Mouse (Mus musculus) layer of hippocampus, adult 2 months (tissue): Measurements from ENCODE around the gene Galr3. TPM values are rescaled to one million over a fixed set of nuclear protein-coding genes. Genes with fewer than 3 reads are reported as not detected.

Experiments used
- DNase-seq, 2 experiments: peaks; one replicate each; pipeline ENCODE4 v3.0.0; 2022; ENCODE audit warnings: low spot score in 2 of 2
- H3K27ac ChIP-seq: fragments of 200-600 bp; 2 replicates; pipeline ENCODE4 v1.8.1; 2022
- H3K4me3 ChIP-seq: fragments of 200-600 bp; 2 replicates; pipeline ENCODE4 v1.8.1; 2022; ENCODE audit warnings: mild to moderate bottlenecking
- CTCF ChIP-seq: fragments of 200-600 bp; conservative IDR thresholded peaks from 2 replicates; pipeline ENCODE4 v1.8.1; 2022; ENCODE audit warnings: antibody characterized with exemption, mild to moderate bottlenecking, moderate library complexity
- total RNA-seq, 2 experiments: library from RNA; stranded (reverse); gene quantifications; 2 replicates each; pipeline ENCODE4 v1.2.3; 2021

The Galr3 gene
- total RNA-seq, 2 experiments from 2014 or later: 0.39 TPM; not detected in 1

- H3K27ac ChIP-seq: no peak overlapping the region
- TF ChIP-seq CTCF: no peak
- DNase-seq: no peak
- H3K4me3 ChIP-seq: no peak overlapping the region
Measured at GRCm38 (mm10) chr15:79009734-79010133, 32.0 kb upstream of the Galr3 start.

DNA sequence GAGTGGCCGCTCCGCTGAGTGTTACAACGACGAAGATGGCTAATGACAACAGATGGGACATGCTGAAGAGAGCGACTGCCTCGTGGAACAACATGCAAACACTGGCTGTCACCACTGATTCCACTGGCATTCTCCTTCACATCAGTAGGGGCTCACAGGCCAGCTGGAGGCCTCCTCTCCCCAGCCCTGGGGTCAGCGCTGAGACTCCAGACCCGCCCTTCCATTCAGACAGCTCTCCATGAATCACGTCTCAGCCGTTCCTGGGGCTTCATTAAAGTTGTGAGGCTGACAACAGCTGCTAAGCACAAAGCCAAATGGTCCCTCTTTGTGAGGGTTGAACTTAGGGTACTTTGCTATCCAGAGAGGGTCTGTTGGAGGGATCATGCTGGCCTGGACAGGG is 30.1 kb upstream of the Galr3 start:
- DNase-seq: no peak
- Histone ChIP-seq H3K4me3 (no peak overlapping the region), H3K27ac (no peak overlapping the region)
- TF ChIP-seq CTCF: no peak

DNA sequence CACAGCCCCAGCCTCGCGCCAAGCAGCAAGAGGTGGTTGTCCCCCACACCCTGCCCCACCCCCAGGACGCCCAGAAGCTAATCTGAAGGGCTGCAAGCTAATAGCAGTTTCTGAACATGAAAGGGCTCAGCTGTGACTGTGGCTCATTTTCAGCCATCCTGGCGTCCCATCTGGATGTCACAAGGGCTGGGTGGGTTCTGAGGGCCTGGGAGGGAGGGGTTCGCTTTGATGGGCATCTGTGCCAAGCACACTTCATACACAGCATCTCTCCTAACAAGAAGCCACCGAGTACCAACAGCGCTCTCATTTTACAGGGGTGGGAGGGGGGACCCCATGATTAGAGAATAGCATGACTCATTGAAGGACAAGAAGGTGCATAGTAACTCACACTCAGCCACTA is 28.3 kb upstream of the Galr3 start:
- no peak for TF ChIP-seq CTCF
- Histone ChIP-seq H3K27ac (no peak overlapping the region), H3K4me3 (no peak overlapping the region)
- no peak for DNase-seq

GRCm38 (mm10) chr15:79018191-79018590 is 23.5 kb upstream of the Galr3 start:
- no peak overlapping the region for H3K4me3 ChIP-seq
- no peak for DNase-seq
- TF ChIP-seq CTCF: no peak
- H3K27ac ChIP-seq: no peak overlapping the region

- peak; percentile 50 for TF ChIP-seq CTCF
- DNase-seq: no peak
- no peak overlapping the region for H3K4me3 ChIP-seq
- no peak overlapping the region for H3K27ac ChIP-seq
Measured at GRCm38 (mm10) chr15:79018886-79019285, 22.8 kb upstream of the Galr3 start.

DNA sequence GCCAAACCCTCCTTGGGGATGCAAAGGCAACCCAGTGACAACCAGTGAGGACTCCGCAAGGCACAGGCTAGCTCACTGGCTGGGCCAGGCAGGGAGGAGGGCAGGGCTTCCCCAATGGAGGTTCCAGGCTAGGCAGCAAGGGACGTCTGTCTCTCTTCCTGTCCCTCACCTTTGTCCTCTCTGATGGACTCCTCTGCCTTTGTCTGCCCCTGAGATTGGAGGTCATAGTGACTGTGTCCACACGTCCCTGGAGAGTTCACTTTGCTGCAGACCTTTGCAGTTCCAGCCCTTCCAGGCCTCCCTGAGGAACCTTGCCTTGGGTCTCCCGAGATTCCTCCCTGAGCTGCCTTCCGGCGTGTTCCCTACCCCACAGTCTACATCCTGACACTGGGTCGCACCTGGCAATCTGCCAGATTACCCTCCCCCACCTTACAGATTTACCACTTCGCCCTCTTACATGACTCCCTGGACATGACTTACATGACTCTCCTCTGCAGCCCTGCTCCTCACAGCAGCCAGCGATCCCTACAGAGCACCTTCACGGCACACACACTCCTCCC is 18.9 kb upstream of the Galr3 start:
- TF ChIP-seq CTCF: no peak
- Histone ChIP-seq H3K27ac (no peak overlapping the region), H3K4me3 (no peak overlapping the region)
- DNase-seq: no peak

DNA sequence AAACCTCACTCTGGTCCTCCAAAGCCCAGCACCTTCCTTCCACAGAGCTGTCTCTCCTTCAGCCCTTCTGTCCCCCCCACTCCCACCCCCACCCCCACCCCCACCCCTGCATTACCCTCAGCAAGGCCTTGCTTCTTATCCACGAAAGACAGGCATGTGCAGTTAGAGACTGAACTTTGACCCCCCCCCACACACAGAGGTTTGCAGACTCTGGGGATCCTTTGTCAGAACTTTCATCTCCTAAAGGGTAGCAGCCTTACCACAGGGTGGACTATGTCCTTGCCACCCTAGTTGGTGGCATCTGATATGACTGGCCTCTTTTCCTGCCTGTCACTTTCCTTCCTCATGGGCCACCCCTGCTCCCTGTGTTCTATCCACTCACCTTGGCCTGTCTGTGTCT is 18.3 kb upstream of the Galr3 start:
- no peak for DNase-seq
- Histone ChIP-seq H3K4me3 (no peak overlapping the region), H3K27ac (no peak overlapping the region)
- TF ChIP-seq CTCF: no peak

DNA sequence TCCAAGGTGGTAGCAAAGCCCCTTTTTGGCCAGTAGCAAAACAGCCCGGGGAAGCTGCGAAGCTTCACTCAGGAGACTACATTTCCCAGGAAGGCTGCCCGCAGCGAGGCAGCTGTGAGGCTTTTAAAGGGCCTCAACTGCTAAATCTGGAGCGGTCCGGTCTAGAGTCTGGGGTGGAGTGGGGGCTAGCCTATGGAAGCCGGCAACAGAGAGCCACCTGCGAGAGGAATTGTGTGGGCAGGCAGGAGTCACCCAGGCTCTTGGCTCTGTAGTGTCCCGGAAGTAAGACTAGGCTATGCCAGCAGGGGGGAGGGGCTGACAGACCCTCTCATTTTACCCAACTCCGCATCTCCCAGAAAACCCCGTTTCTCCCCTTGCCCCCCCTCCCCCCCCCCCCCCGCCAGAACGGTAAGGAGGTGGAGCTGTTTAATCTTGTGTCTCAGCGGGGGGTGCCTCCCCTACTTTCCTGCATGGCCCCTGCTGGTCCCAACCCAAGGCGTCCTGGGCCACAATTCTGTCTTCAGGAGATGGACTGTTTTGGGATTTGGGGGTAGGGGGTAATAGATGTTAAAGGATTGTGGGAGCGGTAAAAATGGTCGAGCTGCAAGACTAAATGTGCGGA is 15.9 kb upstream of the Galr3 start:
- peak overlapping the region; percentile 55; the same call in 1 of the 2 replicates for H3K27ac ChIP-seq
- H3K4me3 ChIP-seq: peak overlapping the region; percentile 42
- no peak for DNase-seq
- no peak for TF ChIP-seq CTCF

- no peak for DNase-seq
- Histone ChIP-seq H3K27ac (peak overlapping the region; percentile 99; the same call in 1 of the 2 replicates), H3K4me3 (no peak overlapping the region)
- no peak for TF ChIP-seq CTCF
Measured at GRCm38 (mm10) chr15:79026511-79027290, 15.0 kb upstream of the Galr3 start.

DNA sequence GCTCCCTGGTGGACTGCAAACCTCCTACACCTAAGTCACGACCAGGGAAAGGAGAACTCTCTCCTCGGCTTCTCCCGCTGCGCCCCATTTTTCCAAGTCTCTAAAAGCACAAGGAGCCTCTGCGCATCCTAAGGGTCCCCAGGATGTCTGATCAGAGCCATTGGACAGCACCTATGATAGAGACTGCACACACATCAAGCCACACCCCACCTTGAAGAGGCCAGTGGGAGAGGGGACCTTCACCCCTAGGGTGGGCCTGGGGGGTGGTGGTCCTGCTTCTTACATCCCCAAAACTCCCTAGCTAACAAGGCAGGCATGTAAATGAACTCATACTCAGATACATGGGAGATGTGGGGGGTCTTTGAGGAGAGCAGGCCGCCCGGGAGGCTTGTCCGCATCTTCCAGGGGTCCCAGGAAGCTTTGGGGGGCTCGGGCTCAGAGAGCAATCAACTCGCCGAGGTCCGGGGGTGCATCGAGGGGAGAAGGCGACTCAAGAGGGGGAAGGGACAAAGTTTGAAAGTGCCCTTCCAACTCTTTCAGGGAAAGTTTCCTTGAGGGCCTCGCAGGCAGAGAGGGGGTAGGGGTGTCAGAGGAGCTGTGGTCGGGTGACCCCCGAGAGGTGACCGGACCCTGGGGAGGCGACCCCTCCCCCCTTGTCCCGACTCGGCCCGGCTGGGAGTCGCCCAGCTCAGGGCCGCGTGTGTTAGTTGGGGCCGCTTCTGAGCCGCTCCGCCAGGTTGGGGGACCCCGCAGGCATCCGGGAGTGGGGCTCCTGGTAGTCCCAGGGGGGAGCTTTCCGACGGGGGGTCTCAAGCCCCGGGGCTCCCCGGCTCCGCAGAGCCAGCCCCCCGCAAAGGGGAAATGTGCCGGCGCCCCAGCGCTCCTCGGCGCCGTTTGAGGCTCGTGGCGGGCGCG is 14.1 kb upstream of the Galr3 start:
- Histone ChIP-seq H3K27ac (peak overlapping the region; percentile 99), H3K4me3 (peak overlapping the region; percentile 78)
- no peak for TF ChIP-seq CTCF
- DNase-seq: no peak

- TF ChIP-seq CTCF: no peak; the same call in none of the 2 replicates
- H3K27ac ChIP-seq: peak within 1 kb of the TSS; percentile 99
- H3K4me3 ChIP-seq: peak within 1 kb of the TSS; percentile 78
- peak; percentile 93 to 98 for DNase-seq
Measured at GRCm38 (mm10) chr15:79028237-79028738, 13.4 kb upstream of the Galr3 start, which contains the start of gene H1f0. TSS of gene H1f0 (plus strand) at chr15:79028450.

DNA sequence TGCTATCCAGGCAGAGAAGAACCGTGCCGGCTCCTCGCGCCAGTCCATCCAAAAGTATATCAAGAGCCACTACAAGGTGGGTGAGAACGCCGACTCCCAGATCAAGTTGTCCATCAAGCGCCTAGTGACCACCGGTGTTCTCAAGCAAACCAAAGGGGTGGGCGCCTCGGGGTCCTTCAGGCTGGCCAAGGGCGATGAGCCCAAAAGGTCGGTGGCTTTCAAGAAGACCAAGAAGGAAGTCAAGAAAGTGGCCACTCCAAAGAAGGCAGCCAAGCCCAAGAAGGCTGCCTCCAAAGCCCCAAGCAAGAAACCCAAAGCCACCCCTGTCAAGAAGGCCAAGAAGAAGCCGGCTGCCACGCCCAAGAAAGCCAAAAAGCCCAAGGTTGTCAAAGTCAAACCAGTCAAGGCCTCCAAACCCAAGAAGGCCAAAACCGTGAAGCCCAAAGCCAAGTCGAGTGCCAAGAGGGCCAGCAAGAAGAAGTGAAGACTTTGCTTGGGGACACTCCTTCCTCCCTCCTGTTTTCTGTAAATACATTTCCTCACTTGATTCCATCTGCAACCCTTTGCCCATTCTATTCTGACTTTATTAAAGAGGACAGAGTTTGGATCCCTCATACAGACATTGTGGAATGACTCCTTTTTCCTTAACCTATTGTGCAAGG is 12.7 kb upstream of the Galr3 start:
- Histone ChIP-seq H3K4me3 (peak overlapping the region; percentile 78), H3K27ac (peak overlapping the region; percentile 99)
- no peak for TF ChIP-seq CTCF
- no peak for DNase-seq
